Mouse (Mus musculus): ENCODE measurements around the gene Nmur2. TPM values are rescaled to one million over a fixed set of nuclear protein-coding genes. Genes with fewer than 3 reads are reported as not detected.

Gene Nmur2
- polyA plus RNA-seq, 1 experiment from 2014 or later = not detected

DNA sequence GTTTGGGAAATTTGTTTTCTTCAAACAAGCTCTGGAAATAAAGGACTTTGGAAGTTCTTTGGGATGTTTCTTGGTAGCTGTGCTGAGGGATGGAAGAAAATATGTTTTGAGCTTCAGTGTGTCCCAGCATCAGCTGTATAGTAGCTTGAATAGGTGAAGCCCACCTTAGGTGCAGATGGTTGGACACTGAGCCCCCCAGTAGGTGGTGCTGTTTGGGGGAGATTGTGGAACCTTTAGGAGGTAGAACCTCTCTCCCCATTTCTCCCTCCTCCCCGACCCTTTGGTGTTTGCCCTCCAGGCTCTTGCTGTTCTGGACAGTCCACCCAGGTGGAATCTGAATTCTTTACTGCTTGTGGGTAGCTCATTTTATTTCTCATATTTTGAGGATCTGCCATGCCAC is 48.0 kb downstream of the Nmur2 start:
- ATAC-seq (no peak), DNase-seq (no peak)
- no peak overlapping the region for H3K27ac ChIP-seq (ENCODE audit: low read depth)
- no peaks in the 10 kb centered on the region for H3K36me3 ChIP-seq (replicated peaks; ENCODE audit: insufficient read depth, low read length)
- H3K9me3 ChIP-seq (ENCODE audit: low read length) = no peaks in the 10 kb centered on the region
- TF ChIP-seq EP300 (IDR thresholded peaks at IDR 0.05; ENCODE audit: low read depth) (no peak), CTCF (IDR thresholded peaks at IDR 0.05; ENCODE audit: low read depth) (peak; percentile 27)
- H3K4me3 ChIP-seq (ENCODE audit: low read depth, low read length) = no peak overlapping the region
- no peaks in the 10 kb centered on the region for H3K27me3 ChIP-seq (ENCODE audit: insufficient read depth, low read length)
- H3K9ac ChIP-seq (replicated peaks) = no peak overlapping the region
- WGBS (ENCODE audit: insufficient replicate concordance) = 40% methylated on average over 1 of the region's 1 CpGs
- no peak overlapping the region for H3K4me2 ChIP-seq (ENCODE audit: low read depth, low read length)
- no peaks in the 10 kb centered on the region for H3K4me1 ChIP-seq (ENCODE audit: insufficient read depth)

- DNase-seq (no peak), ATAC-seq (no peak)
- Histone ChIP-seq H3K4me3 (ENCODE audit: low read depth, low read length) (no peak overlapping the region), H3K9ac (replicated peaks) (no peak overlapping the region), H3K4me2 (ENCODE audit: low read depth, low read length) (no peak overlapping the region), H3K4me1 (ENCODE audit: insufficient read depth) (no peaks in the 10 kb centered on the region), H3K9me3 (ENCODE audit: low read length) (no peaks in the 10 kb centered on the region), H3K27ac (ENCODE audit: low read depth) (no peak overlapping the region), H3K27me3 (ENCODE audit: insufficient read depth, low read length) (no peaks in the 10 kb centered on the region), H3K36me3 (replicated peaks; ENCODE audit: insufficient read depth, low read length) (no peaks in the 10 kb centered on the region)
- 65% methylated on average over 3 of the region's 3 CpGs for WGBS (ENCODE audit: insufficient replicate concordance)
- TF ChIP-seq CTCF (IDR thresholded peaks at IDR 0.05; ENCODE audit: low read depth) = no peak
- TF ChIP-seq EP300 (IDR thresholded peaks at IDR 0.05; ENCODE audit: low read depth) = no peak
Observed at GRCm38 (mm10) chr11:55992148-55992547, 48.7 kb downstream of the Nmur2 start.

DNA sequence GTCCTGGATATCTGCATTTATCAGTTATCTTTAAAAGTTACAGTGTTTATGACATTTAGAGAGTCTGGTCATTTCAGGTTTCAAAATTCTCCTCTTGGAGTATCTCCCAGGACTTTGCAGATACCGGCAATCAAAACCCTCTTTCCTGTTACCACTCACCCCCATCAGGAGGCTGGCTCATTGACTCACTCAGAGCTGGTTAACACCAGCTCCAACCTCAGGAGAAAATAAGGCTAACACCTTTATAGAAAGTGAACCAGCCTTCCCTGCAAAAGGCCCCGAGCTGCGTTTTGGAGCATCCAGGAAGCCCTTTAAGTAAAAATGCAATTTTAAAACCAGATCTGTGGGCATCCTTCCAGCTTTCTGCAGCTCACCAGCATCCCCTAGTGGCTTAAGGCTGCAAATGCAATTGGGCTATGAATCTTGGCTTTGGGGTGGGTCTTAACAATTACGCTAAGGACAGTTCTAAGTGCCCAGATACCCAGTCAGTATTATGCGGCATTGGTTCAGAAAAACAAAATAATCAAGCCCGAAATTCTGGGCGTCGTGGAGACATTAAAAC is 49.2 kb downstream of the Nmur2 start:
- no peaks in the 10 kb centered on the region for H3K27me3 ChIP-seq (ENCODE audit: insufficient read depth, low read length)
- no peak overlapping the region for H3K27ac ChIP-seq (ENCODE audit: low read depth)
- peak; percentile 88 for TF ChIP-seq CTCF (IDR thresholded peaks at IDR 0.05; ENCODE audit: low read depth)
- no peak for TF ChIP-seq EP300 (IDR thresholded peaks at IDR 0.05; ENCODE audit: low read depth)
- no peak overlapping the region for H3K4me3 ChIP-seq (ENCODE audit: low read depth, low read length)
- ATAC-seq (no peak), DNase-seq (peak; percentile 22)
- no peak overlapping the region for H3K9ac ChIP-seq (replicated peaks)
- H3K4me2 ChIP-seq (ENCODE audit: low read depth, low read length) = no peak overlapping the region
- 7% methylated on average over 8 of the region's 8 CpGs for WGBS (ENCODE audit: insufficient replicate concordance)
- H3K9me3 ChIP-seq (ENCODE audit: low read length) = no peaks in the 10 kb centered on the region
- no peaks in the 10 kb centered on the region for H3K36me3 ChIP-seq (replicated peaks; ENCODE audit: insufficient read depth, low read length)
- H3K4me1 ChIP-seq (ENCODE audit: insufficient read depth) = no peaks in the 10 kb centered on the region

DNA sequence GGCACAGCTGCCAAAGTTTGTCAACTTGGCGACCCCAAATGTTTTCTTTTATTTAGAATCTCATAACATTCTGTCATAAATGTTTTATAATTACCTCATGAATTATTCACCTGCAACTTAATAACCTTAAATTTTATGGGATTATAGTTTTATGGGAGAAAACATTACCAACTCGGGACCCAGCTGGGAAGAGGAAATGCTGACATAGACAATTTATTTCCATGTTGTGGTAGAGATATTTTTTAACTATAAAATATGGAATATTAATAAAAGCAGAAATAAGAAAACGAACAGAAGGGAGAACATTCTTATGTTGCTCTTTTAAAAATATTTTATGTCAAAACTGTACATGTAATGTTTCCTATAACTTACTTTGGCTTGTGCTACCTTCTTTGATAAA is 56.2 kb downstream of the Nmur2 start:
- Histone ChIP-seq H3K27ac (ENCODE audit: low read depth) (no peak overlapping the region), H3K9ac (replicated peaks) (no peak overlapping the region), H3K36me3 (replicated peaks; ENCODE audit: insufficient read depth, low read length) (no peaks in the 10 kb centered on the region), H3K4me2 (ENCODE audit: low read depth, low read length) (no peak overlapping the region), H3K27me3 (ENCODE audit: insufficient read depth, low read length) (no peaks in the 10 kb centered on the region), H3K4me3 (ENCODE audit: low read depth, low read length) (no peak overlapping the region), H3K4me1 (ENCODE audit: insufficient read depth) (no peaks in the 10 kb centered on the region), H3K9me3 (ENCODE audit: low read length) (no peaks in the 10 kb centered on the region)
- DNase-seq (no peak), ATAC-seq (no peak)
- 58% methylated on average over 3 of the region's 3 CpGs for WGBS (ENCODE audit: insufficient replicate concordance)
- TF ChIP-seq CTCF (IDR thresholded peaks at IDR 0.05; ENCODE audit: low read depth) (no peak), EP300 (IDR thresholded peaks at IDR 0.05; ENCODE audit: low read depth) (no peak)

- no peak overlapping the region for H3K4me3 ChIP-seq (ENCODE audit: low read depth, low read length)
- no peaks in the 10 kb centered on the region for H3K36me3 ChIP-seq (replicated peaks; ENCODE audit: insufficient read depth, low read length)
- no peak overlapping the region for H3K27ac ChIP-seq (ENCODE audit: low read depth)
- no peak overlapping the region for H3K4me2 ChIP-seq (ENCODE audit: low read depth, low read length)
- H3K9me3 ChIP-seq (ENCODE audit: low read length) = no peaks in the 10 kb centered on the region
- 37% methylated on average over 1 of the region's 1 CpGs for WGBS (ENCODE audit: insufficient replicate concordance)
- no peak overlapping the region for H3K9ac ChIP-seq (replicated peaks)
- no peak for ATAC-seq
- no peaks in the 10 kb centered on the region for H3K27me3 ChIP-seq (ENCODE audit: insufficient read depth, low read length)
- no peaks in the 10 kb centered on the region for H3K4me1 ChIP-seq (ENCODE audit: insufficient read depth)
- TF ChIP-seq CTCF (IDR thresholded peaks at IDR 0.05; ENCODE audit: low read depth) = peak; percentile 40
- no peak for TF ChIP-seq EP300 (IDR thresholded peaks at IDR 0.05; ENCODE audit: low read depth)
- DNase-seq = peak; percentile 15
Observed at GRCm38 (mm10) chr11:55981656-55982055, 59.2 kb downstream of the Nmur2 start.

DNA sequence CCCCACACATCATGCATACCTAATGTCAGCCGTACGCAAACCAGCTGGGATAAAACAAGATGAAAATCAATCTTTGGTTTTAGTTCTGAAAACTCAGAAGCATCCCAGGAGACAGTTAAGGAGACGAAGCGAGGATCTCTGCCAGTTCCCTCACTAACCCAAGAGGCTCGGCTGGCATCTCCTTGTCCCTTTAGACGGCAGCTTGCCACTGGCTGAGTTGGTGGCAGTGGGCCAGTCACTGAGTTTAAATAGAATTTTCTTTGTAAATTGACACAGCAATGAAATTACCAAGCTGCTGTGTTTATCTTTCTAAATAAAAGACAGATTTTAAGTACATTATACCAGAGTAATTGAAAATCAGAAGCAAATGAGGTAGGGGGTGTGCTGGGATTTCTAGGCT is 62.7 kb downstream of the Nmur2 start:
- no peaks in the 10 kb centered on the region for H3K9me3 ChIP-seq (ENCODE audit: low read length)
- no peak for TF ChIP-seq EP300 (IDR thresholded peaks at IDR 0.05; ENCODE audit: low read depth)
- TF ChIP-seq CTCF (IDR thresholded peaks at IDR 0.05; ENCODE audit: low read depth) = no peak
- H3K4me3 ChIP-seq (ENCODE audit: low read depth, low read length) = no peak overlapping the region
- no peak for DNase-seq
- H3K4me2 ChIP-seq (ENCODE audit: low read depth, low read length) = no peak overlapping the region
- H3K36me3 ChIP-seq (replicated peaks; ENCODE audit: insufficient read depth, low read length) = no peaks in the 10 kb centered on the region
- WGBS (ENCODE audit: insufficient replicate concordance) = 76% methylated on average over 6 of the region's 6 CpGs
- H3K27me3 ChIP-seq (ENCODE audit: insufficient read depth, low read length) = no peaks in the 10 kb centered on the region
- no peak overlapping the region for H3K27ac ChIP-seq (ENCODE audit: low read depth)
- ATAC-seq = no peak
- H3K9ac ChIP-seq (replicated peaks) = no peak overlapping the region
- H3K4me1 ChIP-seq (ENCODE audit: insufficient read depth) = no peaks in the 10 kb centered on the region

Data from liver, postnatal 0 days (tissue).